Mouse (Mus musculus) heart, postnatal 0 days (tissue): Measurements from ENCODE around the gene Hoxc8.

Experiments used
- CTCF ChIP-seq: IDR thresholded peaks from 2 replicates; pipeline ENCODE4 v1.5.1; 2016; ENCODE audit warnings: antibody characterized with exemption, control low read depth, low read depth
- EP300 ChIP-seq: IDR thresholded peaks from 2 replicates; pipeline ENCODE4 v1.6.1; 2016; ENCODE audit warnings: antibody characterized with exemption, low read depth

DNA sequence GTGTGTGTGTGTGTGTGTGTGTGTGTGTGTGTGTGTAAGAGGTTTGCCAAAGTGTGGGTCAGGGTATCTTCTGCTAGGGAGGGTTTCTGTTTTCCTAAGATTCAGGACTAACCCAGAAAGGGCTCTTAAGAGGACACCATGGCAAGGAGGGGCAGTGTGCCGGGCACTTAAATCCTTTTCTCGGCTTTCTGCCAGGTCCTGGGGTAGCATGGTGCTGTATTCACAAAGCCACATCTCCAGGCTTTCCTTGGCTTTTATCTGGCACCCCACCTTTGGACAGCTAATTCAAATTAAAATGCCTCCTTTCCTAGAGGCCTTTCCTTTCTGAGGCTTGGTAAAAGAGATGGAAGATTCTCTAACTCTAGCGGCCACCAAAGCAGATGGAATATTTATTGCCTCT lies 49.2 kb downstream of the Hoxc8 start:
- TF ChIP-seq EP300: no peak
- no peak for TF ChIP-seq CTCF
